8 mouse cellular contexts compared by ENCODE assay signal in the genomic region with DNA sequence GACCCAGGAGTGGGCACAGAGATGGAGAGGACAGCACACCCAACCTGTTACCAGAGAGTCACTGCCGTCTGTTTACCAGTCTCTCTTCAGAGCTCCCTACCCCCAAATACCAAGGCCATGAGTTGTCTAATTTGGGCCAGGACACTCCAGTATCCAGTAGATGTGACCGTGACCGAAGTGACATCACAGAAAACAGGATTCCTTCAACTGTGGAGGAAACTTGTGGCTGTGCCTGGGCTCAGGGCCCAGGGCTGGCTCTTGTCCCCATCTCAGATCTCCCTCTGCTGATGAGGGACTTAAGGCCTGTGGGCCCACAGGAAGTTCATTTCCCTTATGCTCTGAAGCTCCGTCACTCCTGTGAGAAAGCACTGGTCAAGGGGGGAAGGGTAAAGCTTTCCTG. TPM values are rescaled to one million over a fixed set of nuclear protein-coding genes. Genes with fewer than 3 reads are reported as not detected.
A peak's percentile ranks its signal among the peaks of the same experiment; 100 is the strongest.
DNase-seq lines count a peak whose midpoint lies in the region; ATAC-seq and TF ChIP-seq lines count a peak whose summit lies in the region.

No protein-coding gene starts in this region.

- H3K4me3 ChIP-seq in layer of hippocampus, adult 2 months, result no peak overlapping the region
- no peak overlapping the region for H3K4me3 ChIP-seq in embryonic facial prominence, embryonic 15.5 days (replicated peaks)
- H3K4me3 ChIP-seq in liver, postnatal 0 days (ENCODE audit: low read depth, low read length), result no peak overlapping the region

- H3K9me3 ChIP-seq in embryonic facial prominence, embryonic 15.5 days (replicated peaks), result no peaks in the 10 kb centered on the region
- H3K9me3 ChIP-seq in liver, postnatal 0 days (ENCODE audit: low read length), result no peaks in the 10 kb centered on the region

- H3K27ac ChIP-seq in layer of hippocampus, adult 2 months, result 0 out of 2 replicates have a peak overlapping the region, but pooled peaks have one; percentile 28
- peak overlapping the region; percentile 66 for H3K27ac ChIP-seq in embryonic facial prominence, embryonic 15.5 days (replicated peaks)
- peak overlapping the region; percentile 66 for H3K27ac ChIP-seq in liver, postnatal 0 days (ENCODE audit: low read depth)

- peak; percentile 45; the same call in 1 of the 2 replicates for ATAC-seq in embryonic facial prominence, embryonic 15.5 days (ENCODE audit: insufficient number of reproducible peaks, low FRiP score, low TSS enrichment, low read depth)
- ATAC-seq in liver, postnatal 0 days, result no peak

- no peak for TF ChIP-seq EP300 in liver, postnatal 0 days (IDR thresholded peaks at IDR 0.05; ENCODE audit: low read depth)

- no peaks in the 10 kb centered on the region for H3K27me3 ChIP-seq in embryonic facial prominence, embryonic 15.5 days
- no peaks in the 10 kb centered on the region for H3K27me3 ChIP-seq in liver, postnatal 0 days (ENCODE audit: insufficient read depth, low read length)

- 44% methylated on average over 4 of the region's 4 CpGs for WGBS in embryonic facial prominence, embryonic 15.5 days
- WGBS in liver, postnatal 0 days (ENCODE audit: insufficient replicate concordance), result 49% methylated on average over 4 of the region's 4 CpGs

- no peak overlapping the region for H3K4me2 ChIP-seq in embryonic facial prominence, embryonic 15.5 days (replicated peaks)
- H3K4me2 ChIP-seq in liver, postnatal 0 days (ENCODE audit: low read depth, low read length), result no peak overlapping the region

- no peak for TF ChIP-seq CTCF in layer of hippocampus, adult 2 months (conservative IDR thresholded peaks at IDR 0.05)
- no peak for TF ChIP-seq CTCF in liver, postnatal 0 days (IDR thresholded peaks at IDR 0.05; ENCODE audit: low read depth)

- peaks cover 40% of the 10 kb centered on the region for H3K4me1 ChIP-seq in embryonic facial prominence, embryonic 15.5 days
- H3K4me1 ChIP-seq in liver, postnatal 0 days (ENCODE audit: insufficient read depth), result peaks cover 43% of the 10 kb centered on the region

- no peak for DNase-seq in layer of hippocampus, adult 2 months (ENCODE audit: low spot score in 2 of 2)
- DNase-seq in layer of hippocampus, adult 8-10 months (ENCODE audit: low spot score in 2 of 2), result no peak
- peak; percentile 79 for DNase-seq in heart, postnatal 4 days
- no peak for DNase-seq in liver, postnatal 0 days
- DNase-seq in natural killer cell, adult 2 months (ENCODE audit: low spot score in 2 of 2), result no peak
- DNase-seq in embryo, embryonic 10.5 days (ENCODE audit: low spot score), result no peak
- no peak for DNase-seq in right cerebral cortex, postnatal 14 days

- no peaks in the 10 kb centered on the region for H3K36me3 ChIP-seq in embryonic facial prominence, embryonic 15.5 days
- no peaks in the 10 kb centered on the region for H3K36me3 ChIP-seq in liver, postnatal 0 days (replicated peaks; ENCODE audit: insufficient read depth, low read length)

- no peak overlapping the region for H3K9ac ChIP-seq in embryonic facial prominence, embryonic 15.5 days
- no peak overlapping the region for H3K9ac ChIP-seq in liver, postnatal 0 days (replicated peaks)

RNA-seq across cellular contexts. Expression of gene Ppif, which starts 14.5 kb away (rescaled TPM):
- 10 to 100 TPM; 27.4 to 34.2 TPM for total RNA-seq in layer of hippocampus, adult 2 months (2021)
- 10 to 100 TPM; 25.5 to 30.6 (median 27.9) TPM for total RNA-seq in layer of hippocampus, adult 8-10 months (2022)
- polyA plus RNA-seq in embryonic facial prominence, embryonic 15.5 days (2015; fragmentation: Nextera tagmentation; extraction: Ambion mirVana), result 25.3 and 30.6 TPM in 2 replicates
- 100 to 1,000 TPM; 188 to 208 TPM for total RNA-seq in heart, postnatal 4 days (2021)
- 36.0 and 38.4 TPM in 2 replicates for polyA plus RNA-seq in liver, postnatal 0 days (2015; fragmentation: Nextera tagmentation; extraction: Ambion mirVana)

Comparison
In these comparisons a context has a peak if more than half of its experiments do, and no peak if none do; other contexts are left out.
1. RNA of gene Ppif, which starts 14.5 kb away (total RNA-seq): 188 to 208 TPM in heart, postnatal 4 days; 27.4 to 34.2 TPM in layer of hippocampus, adult 2 months and 25.5 to 30.6 TPM in layer of hippocampus, adult 8-10 months; every median in the first group is over 4 times any median in the second.
2. Peak in every context shown above with its lines, with median percentiles within 50 percentile points of each other: H3K27ac ChIP-seq.